Mouse (Mus musculus): ENCODE data around the gene Vmn1r49. TPM values are rescaled to one million over a fixed set of nuclear protein-coding genes. Genes with fewer than 3 reads are reported as not detected.
"Not testable (repeated sequence)": the region's sequence is repeated elsewhere in the genome, so short reads cannot be mapped to it uniquely, and the experiment has no call there.

Gene Vmn1r49
- total RNA-seq (2021) = not detected

DNA sequence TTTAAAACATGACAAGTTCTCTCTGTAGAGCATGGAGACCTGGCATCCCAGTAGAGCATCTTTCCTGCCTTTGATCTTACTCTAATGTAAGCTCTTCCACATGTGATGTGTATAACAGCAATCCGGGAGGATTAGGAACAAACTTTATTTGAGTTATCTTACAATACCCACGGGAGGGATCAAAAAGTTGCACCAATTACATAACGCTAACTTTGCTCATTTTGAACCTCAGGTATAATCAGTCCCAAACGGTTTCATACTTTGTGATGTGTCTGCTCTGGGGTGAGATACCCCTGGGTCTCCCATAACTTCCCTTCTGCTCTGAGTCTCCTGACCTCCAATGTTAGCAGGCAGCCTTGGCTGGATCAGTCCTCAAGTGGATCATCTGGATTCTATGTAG is at the start of gene Vmn1r49:
Gene Vmn1r49, minus strand, starts transcription at position 101 of the 400 bp plus-strand sequence.
- no peak for DNase-seq (ENCODE audit: low spot score in 2 of 2)
- intact Hi-C loops (cut with DNase I) = no loop called here

DNA sequence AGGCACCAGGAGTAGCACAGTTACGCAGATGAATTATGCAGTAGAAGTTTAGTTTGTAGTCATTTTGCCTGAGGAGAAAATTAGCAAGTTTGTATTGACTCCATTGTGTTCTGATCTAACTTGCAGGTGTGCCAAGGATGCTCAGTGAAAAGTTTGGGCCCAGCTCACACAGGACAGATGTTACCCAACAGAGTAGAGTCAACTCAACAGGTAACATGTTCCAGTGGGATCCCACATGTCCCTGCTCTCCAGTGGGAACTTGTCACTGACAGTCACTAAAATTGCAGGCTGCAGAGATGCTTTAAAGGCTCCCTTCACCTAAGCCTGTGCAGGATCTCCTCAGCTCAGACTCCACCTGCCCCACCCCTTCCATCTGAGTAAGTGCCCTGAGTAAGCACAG is 44.0 kb upstream of the Vmn1r49 start, which contains the start of gene Vmn1r51:
Gene Vmn1r51, plus strand, starts transcription at position 301 of the 400 bp plus-strand sequence.
- intact Hi-C loops (cut with DNase I); DNase-seq (ENCODE audit: low spot score in 2 of 2): not testable (repeated sequence)

DNA sequence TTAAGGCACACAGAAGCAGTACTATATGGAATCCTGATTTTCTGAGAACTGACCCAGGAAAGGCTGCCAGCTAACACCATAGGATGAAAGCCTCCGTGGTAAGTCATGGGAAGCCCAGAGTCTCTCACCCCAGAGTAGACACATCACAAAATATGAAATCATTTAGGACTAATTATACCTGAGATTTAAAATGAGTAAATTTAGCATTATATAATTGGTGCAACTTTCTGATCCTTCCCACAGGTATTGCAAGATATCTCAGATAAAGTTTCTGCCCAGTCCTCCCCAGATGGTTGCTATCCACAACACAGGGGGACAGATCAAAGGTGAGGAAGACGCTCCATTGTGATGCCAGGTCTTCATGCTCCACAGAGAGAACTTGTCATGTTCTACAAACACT is 22.8 kb upstream of the Vmn1r49 start, which contains the start of gene Vmn1r50:
Gene Vmn1r50, plus strand, starts transcription at position 301 of the 400 bp plus-strand sequence.
- intact Hi-C loops (cut with DNase I) = no loop called here
- DNase-seq (ENCODE audit: low spot score in 2 of 2) = no peak

DNA sequence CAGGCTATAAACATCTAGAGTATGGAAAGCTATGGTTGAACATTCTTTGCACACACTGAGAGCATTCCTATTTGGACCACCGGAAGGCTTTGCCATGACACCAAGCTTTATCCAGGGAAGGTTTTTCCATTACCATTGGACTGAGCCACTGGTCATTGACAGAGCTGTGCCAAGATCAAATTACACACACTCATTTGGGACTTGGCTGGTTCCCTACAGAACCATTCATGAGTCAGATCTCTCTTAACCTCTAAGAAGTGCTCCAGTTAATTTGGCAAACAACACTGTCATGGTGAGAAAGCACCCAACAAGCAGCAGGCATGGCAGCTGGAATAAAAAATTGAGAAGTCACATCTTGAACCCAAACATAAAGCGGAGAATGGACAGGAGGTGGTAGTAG is 22.3 kb upstream of the Vmn1r49 start:
- no peak for DNase-seq (ENCODE audit: low spot score in 2 of 2)

DNA sequence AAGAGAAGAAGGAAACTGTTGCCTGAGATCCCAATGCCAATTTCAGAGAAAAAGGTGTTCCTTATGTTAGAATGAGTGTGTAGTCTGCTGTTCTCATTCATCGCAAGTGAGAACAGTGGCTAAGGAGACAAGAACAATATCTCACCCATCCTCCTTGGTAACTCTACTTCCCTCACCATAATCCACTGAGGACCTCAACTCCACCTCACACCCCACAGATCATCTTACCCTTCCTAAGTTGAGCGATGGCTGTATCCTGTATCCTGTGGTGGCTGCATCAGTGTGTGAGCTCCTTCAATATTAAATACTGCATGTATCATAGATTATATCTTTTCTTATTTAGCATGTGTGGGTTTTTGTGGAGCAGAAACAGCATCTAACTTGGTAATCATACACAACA is 41.6 kb downstream of the Vmn1r49 start, which contains the start of gene Vmn1r48:
Gene Vmn1r48, minus strand, starts transcription at position 101 of the 400 bp plus-strand sequence.
- DNase-seq (ENCODE audit: low spot score in 2 of 2); intact Hi-C loops (cut with DNase I): not testable (repeated sequence)

More for the DNA sequence above, 22.3 kb upstream of the Vmn1r49 start:
- intact Hi-C loops (cut with DNase I) = no loop called here

Other genes with a start within 250 kb of the Vmn1r49 start
- gene Vmn1r42, start 202.1 kb downstream of the Vmn1r49 start, total RNA-seq (2021) = not detected
- gene Vmn1r43, start 202.1 kb downstream of the Vmn1r49 start, total RNA-seq (2021) = not detected
- not detected for gene Vmn1r44, start 194.8 kb downstream of the Vmn1r49 start, total RNA-seq (2021)
- not detected for gene Vmn1r45, start 137.9 kb downstream of the Vmn1r49 start, total RNA-seq (2021)
- gene Vmn1r46, start 109.2 kb downstream of the Vmn1r49 start, total RNA-seq (2021) = not detected
- gene Vmn1r47, start 62.4 kb downstream of the Vmn1r49 start, total RNA-seq (2021) = not detected
- not detected for gene Vmn1r48, start 41.7 kb downstream of the Vmn1r49 start, total RNA-seq (2021)
- gene Vmn1r50, start 22.9 kb upstream of the Vmn1r49 start, total RNA-seq (2021) = not detected
- gene Vmn1r51, start 44.1 kb upstream of the Vmn1r49 start, total RNA-seq (2021) = not detected
- gene Vmn1r52, start 96.3 kb upstream of the Vmn1r49 start, total RNA-seq (2021) = not detected
- gene V1ra8, start 124.3 kb upstream of the Vmn1r49 start, total RNA-seq (2021) = not detected
- not detected for gene Vmn1r53, start 145.9 kb upstream of the Vmn1r49 start, total RNA-seq (2021)
- gene Vmn1r54, start 167.8 kb upstream of the Vmn1r49 start, total RNA-seq (2021) = not detected
- not detected for gene BC048671, start 222.7 kb upstream of the Vmn1r49 start, total RNA-seq (2021)
- not detected for gene Chst13, start 246.7 kb upstream of the Vmn1r49 start, total RNA-seq (2021)

All from left cerebral cortex, postnatal 36 days (tissue).